Mouse (Mus musculus) intestine, embryonic 16.5 days (tissue): ENCODE measurements at regions not wholly inside any gene's neighbourhood (a gene's known extent, or its start where the extent isn't known, plus 50 kb on each side); places are given as distances from the start of the nearest gene placed in this dataset.
A peak's percentile ranks its signal among the peaks of the same experiment; 100 is the strongest.

Source experiments
- ATAC-seq: fragments of 200-750 bp; cut with Nextera tagmentation; 2 replicates; pipeline ENCODE4 v1.8.0; 2017; ENCODE audit warnings: moderate TSS enrichment, moderate library complexity
- H3K27ac ChIP-seq: fragments of 300-500 bp; sonication (generic); 2 replicates; pipeline ENCODE4 v1.5.1; 2014; ENCODE audit warnings: mild to moderate bottlenecking, low read length
- H3K27me3 ChIP-seq: fragments of 300-500 bp; sonication (generic); replicated peaks from 2 replicates; pipeline ENCODE4 v1.6.1; 2014; ENCODE audit warnings: low read length, control low read depth, mixed read lengths; ENCODE audit not compliant: control insufficient read depth, insufficient read depth
- H3K36me3 ChIP-seq: fragments of 300-500 bp; sonication (generic); 2 replicates; pipeline ENCODE4 v1.6.1; 2014; ENCODE audit warnings: low read length, control low read depth; ENCODE audit not compliant: control insufficient read depth, insufficient read depth
- H3K4me1 ChIP-seq: fragments of 300-500 bp; sonication (generic); 2 replicates; pipeline ENCODE4 v1.6.1; 2014; ENCODE audit warnings: low read length, control low read depth, mixed read lengths; ENCODE audit not compliant: control insufficient read depth, insufficient read depth
- H3K4me2 ChIP-seq: fragments of 300-500 bp; sonication (generic); 2 replicates; pipeline ENCODE4 v1.6.1; 2014; ENCODE audit warnings: low read depth, low read length, control low read depth
- H3K4me3 ChIP-seq: fragments of 300-500 bp; sonication (generic); 2 replicates; pipeline ENCODE4 v1.5.1; 2014; ENCODE audit warnings: mild to moderate bottlenecking, low read length
- H3K9ac ChIP-seq: fragments of 300-500 bp; sonication (generic); 2 replicates; pipeline ENCODE4 v1.6.1; 2014; ENCODE audit warnings: low read depth, low read length
- H3K9me3 ChIP-seq: fragments of 300-500 bp; sonication (generic); 2 replicates; pipeline ENCODE4 v1.6.1; 2016; ENCODE audit warnings: low read length, control low read depth; ENCODE audit not compliant: control insufficient read depth
- WGBS: fragments of 180-500 bp; shearing (Covaris S2); extraction: QIAGEN DNeasy Blood & Tissue Kit; methylation state at CpG from one replicate; pipeline ENCODE4 v1.1.7; 2014; 5-methylcytosine and 5-hydroxymethylcytosine counted together

DNA sequence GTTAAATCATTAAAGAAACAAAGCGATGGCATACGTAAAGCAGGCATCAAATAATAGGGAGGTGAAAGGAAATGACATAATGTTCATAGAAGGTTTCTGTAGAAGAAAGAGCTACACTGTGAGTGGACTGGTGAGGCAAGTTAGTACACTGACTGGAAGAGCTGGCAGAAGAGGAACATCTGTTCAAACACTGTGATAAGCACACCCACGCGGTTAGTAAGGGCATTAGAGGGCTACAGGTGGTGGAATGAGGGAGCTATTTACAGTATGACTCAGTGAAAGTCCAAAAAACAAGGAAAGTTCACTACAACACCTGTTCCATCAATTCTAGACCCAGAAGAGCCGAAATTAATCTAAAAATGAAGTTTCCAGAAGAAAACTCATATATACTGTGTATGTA is 335.1 kb upstream of the Gm11114 start:
- H3K36me3 ChIP-seq, result no peaks in the 10 kb centered on the region
- H3K9me3 ChIP-seq, result no peaks in the 10 kb centered on the region
- no peaks in the 10 kb centered on the region for H3K4me1 ChIP-seq
- no peak for ATAC-seq
- 83% methylated on average over 5 of the region's 5 CpGs for WGBS
- no peak overlapping the region for H3K4me2 ChIP-seq
- no peak overlapping the region for H3K4me3 ChIP-seq
- no peak overlapping the region for H3K9ac ChIP-seq
- no peak overlapping the region for H3K27ac ChIP-seq
- H3K27me3 ChIP-seq, result no peaks in the 10 kb centered on the region

- 16% methylated on average over 1 of the region's 1 CpGs for WGBS
- no peaks in the 10 kb centered on the region for H3K27me3 ChIP-seq
- peak; percentile 86 for ATAC-seq
- H3K36me3 ChIP-seq, result no peaks in the 10 kb centered on the region
- H3K4me3 ChIP-seq, result no peak overlapping the region
- no peaks in the 10 kb centered on the region for H3K9me3 ChIP-seq
- H3K27ac ChIP-seq, result no peak overlapping the region
- H3K4me1 ChIP-seq, result no peaks in the 10 kb centered on the region
- no peak overlapping the region for H3K9ac ChIP-seq
- H3K4me2 ChIP-seq, result no peak overlapping the region
Measured at GRCm38 (mm10) chr9:85003414-85003813, 309.2 kb upstream of the Gm11114 start.

DNA sequence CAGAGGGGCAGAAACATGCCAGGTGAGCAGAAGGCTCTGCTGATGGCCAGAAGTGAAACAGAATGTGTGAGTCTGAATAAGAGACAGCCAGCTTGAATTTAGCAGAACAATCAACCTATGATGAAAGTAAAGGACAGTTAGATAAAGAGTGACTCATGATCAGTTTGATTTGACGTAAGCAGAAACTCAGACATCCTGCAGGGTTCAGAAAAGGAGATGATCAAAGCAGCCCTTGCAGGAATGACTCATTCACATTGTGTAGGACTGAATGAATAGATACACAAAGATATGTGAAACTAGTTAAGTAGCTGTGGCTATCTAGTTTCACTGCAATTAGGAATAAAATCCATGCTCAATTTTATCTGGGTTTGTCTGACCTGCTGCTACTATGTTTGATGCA is 301.2 kb upstream of the Gm11114 start:
- Histone ChIP-seq H3K27ac (no peak overlapping the region), H3K36me3 (no peaks in the 10 kb centered on the region), H3K9me3 (no peaks in the 10 kb centered on the region), H3K9ac (no peak overlapping the region), H3K4me1 (no peaks in the 10 kb centered on the region), H3K4me3 (no peak overlapping the region), H3K27me3 (no peaks in the 10 kb centered on the region), H3K4me2 (no peak overlapping the region)
- ATAC-seq, result no peak
- 59% methylated on average over 1 of the region's 1 CpGs for WGBS

DNA sequence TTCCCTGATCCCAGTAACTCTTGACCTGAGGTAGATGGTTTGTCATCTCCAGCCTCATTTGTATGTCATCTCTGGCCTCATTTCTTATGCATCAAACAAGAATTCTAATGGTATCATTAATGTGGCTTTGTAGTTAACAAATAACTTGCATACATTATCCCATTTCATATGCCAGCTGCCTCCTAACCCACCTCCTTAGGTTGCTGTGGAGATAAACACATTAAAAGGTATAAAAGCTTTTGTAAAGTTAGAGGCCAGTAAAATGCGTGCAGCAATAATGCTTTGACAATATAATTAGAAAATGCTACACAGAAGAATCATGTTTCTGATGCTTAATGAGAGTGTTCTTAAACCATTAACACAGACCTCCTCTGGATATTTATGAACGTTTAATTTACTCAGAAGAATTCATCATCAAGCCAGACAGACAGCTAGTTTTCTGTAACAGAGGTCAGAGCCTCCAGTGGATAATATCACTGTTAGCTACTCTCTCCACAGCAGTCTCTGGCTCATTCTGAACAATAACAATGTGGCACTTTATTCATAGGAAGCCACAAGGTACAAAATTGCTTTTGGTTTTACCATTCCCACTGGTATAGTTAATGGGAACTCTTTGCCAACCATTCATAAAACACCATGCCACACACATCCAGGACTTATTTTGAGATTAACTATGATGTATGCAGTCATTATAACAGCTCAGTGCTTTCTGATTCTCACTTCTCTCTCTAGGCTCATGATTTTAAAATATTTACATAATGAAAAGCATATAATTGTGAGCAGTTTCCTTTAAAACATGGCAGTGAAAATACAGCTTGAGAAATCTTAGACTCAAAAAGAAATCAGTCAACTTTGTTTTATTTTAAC is 264.2 kb upstream of the Gm11114 start:
- Histone ChIP-seq H3K27me3 (no peaks in the 10 kb centered on the region), H3K27ac (no peak overlapping the region), H3K9me3 (no peaks in the 10 kb centered on the region), H3K4me1 (no peaks in the 10 kb centered on the region), H3K9ac (no peak overlapping the region), H3K4me3 (no peak overlapping the region), H3K36me3 (no peaks in the 10 kb centered on the region), H3K4me2 (no peak overlapping the region)
- WGBS, result 54% methylated on average over 2 of the region's 2 CpGs
- no peak for ATAC-seq

DNA sequence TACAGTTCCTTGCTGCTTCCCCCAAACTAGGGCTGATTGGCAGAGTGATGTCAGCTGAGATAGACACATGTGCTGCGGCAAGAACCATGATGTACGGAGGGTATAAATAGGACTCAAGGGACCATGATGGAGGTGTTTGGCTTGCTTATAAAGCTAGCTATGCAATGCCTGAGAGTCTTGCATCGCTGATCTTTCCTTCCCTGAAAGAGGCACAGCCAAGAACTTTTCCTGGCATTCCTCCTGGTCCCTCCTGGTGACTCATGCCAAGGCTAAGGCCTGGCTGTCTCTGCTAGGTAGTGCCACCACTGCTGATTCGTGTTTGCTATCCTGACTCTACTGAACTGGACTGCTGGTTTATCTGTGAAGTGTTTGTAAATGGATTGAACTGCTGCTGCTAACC is 260.0 kb upstream of the Gm11114 start:
- Histone ChIP-seq H3K4me1 (no peaks in the 10 kb centered on the region), H3K27me3 (no peaks in the 10 kb centered on the region), H3K9ac (no peak overlapping the region), H3K27ac (no peak overlapping the region), H3K36me3 (no peaks in the 10 kb centered on the region), H3K4me2 (no peak overlapping the region), H3K4me3 (no peak overlapping the region), H3K9me3 (no peaks in the 10 kb centered on the region)
- WGBS, result 85% methylated on average over 4 of the region's 4 CpGs
- no peak for ATAC-seq

DNA sequence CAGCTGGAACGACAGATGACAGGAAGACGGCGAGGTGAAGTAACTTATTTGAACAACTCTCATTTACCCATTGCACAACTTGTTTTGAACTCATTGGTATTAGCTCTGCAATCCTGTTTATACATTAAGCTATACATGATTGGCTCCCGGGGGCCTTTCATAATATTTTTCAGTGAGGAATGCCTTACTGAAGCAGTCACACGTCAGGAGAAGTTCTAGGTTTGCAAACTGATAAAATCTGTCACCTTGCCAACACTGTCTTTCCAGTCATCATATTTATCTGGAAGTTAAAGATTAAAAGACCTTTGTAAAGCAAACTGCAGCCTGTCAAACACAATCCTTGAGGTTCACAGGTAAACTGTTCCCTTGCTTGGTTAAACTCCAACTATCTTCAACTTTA is 232.6 kb upstream of the Gm11114 start:
- Histone ChIP-seq H3K9ac (no peak overlapping the region), H3K27ac (0 out of 2 replicates have a peak overlapping the region, but pooled peaks have one; percentile 1), H3K4me3 (no peak overlapping the region), H3K27me3 (no peaks in the 10 kb centered on the region), H3K36me3 (no peaks in the 10 kb centered on the region), H3K4me1 (no peaks in the 10 kb centered on the region), H3K4me2 (no peak overlapping the region), H3K9me3 (no peaks in the 10 kb centered on the region)
- ATAC-seq, result peak; percentile 91
- WGBS, result 51% methylated on average over 5 of the region's 5 CpGs

- H3K27me3 ChIP-seq, result no peaks in the 10 kb centered on the region
- no peak overlapping the region for H3K27ac ChIP-seq
- WGBS, result 88% methylated on average over 6 of the region's 6 CpGs
- no peaks in the 10 kb centered on the region for H3K9me3 ChIP-seq
- no peaks in the 10 kb centered on the region for H3K4me1 ChIP-seq
- no peak for ATAC-seq
- H3K36me3 ChIP-seq, result no peaks in the 10 kb centered on the region
- H3K4me2 ChIP-seq, result no peak overlapping the region
- H3K4me3 ChIP-seq, result no peak overlapping the region
- H3K9ac ChIP-seq, result no peak overlapping the region
Measured at GRCm38 (mm10) chr9:85088556-85089338, 223.8 kb upstream of the Gm11114 start.

- H3K4me3 ChIP-seq, result no peak overlapping the region
- no peak overlapping the region for H3K9ac ChIP-seq
- no peaks in the 10 kb centered on the region for H3K27me3 ChIP-seq
- H3K27ac ChIP-seq, result no peak overlapping the region
- no peak for ATAC-seq
- H3K4me1 ChIP-seq, result no peaks in the 10 kb centered on the region
- H3K4me2 ChIP-seq, result no peak overlapping the region
- WGBS, result 68% methylated on average over 10 of the region's 10 CpGs
- no peaks in the 10 kb centered on the region for H3K36me3 ChIP-seq
- no peaks in the 10 kb centered on the region for H3K9me3 ChIP-seq
Measured at GRCm38 (mm10) chr9:85090297-85090696, 222.3 kb upstream of the Gm11114 start.

DNA sequence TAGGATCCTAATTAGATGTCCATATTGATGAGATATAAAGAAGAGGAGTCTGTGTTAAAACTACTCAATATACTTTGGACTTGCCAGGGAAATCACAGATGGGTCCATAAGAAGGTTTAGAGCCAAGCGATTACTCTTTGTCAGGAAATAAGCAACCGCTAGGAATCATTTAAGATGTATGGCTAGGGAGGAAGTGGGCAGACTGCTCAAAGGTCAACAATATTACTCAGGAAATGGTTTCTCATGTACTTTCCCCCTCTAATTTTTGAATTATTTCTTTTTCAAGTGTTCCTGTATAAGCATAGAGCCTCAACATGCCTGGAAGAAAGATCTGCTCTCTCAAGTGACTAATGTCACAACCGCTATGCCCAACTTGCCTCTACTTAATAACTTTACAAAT is 217.3 kb upstream of the Gm11114 start:
- Histone ChIP-seq H3K27ac (no peak overlapping the region), H3K4me1 (no peaks in the 10 kb centered on the region), H3K27me3 (no peaks in the 10 kb centered on the region), H3K36me3 (no peaks in the 10 kb centered on the region), H3K9me3 (no peaks in the 10 kb centered on the region), H3K9ac (no peak overlapping the region), H3K4me2 (no peak overlapping the region), H3K4me3 (no peak overlapping the region)
- no peak for ATAC-seq
- 87% methylated on average over 3 of the region's 3 CpGs for WGBS
